Mouse (Mus musculus) layer of hippocampus, postnatal 25 days (tissue): ENCODE data around the gene Lbhd2. TPM values are rescaled to one million over a fixed set of nuclear protein-coding genes. Genes with fewer than 3 reads are reported as not detected.

Experiments used
- DNase-seq, 2 experiments: peaks; one replicate each; pipeline ENCODE4 v3.0.0; 2022; ENCODE audit warnings: mixed read lengths in 2 of 2, low spot score in 1 of 2; ENCODE audit errors: extremely low spot score in 1 of 2
- total RNA-seq, 2 experiments: library from RNA; stranded (reverse); gene quantifications; 2 replicates each; pipeline ENCODE4 v1.2.3; 2021

Lbhd2 gene
- total RNA-seq, 2 experiments from 2014 or later: 0.86 TPM; not detected in 1

GRCm38 (mm10) chr12:111401454-111402184, 5.0 kb upstream of the Lbhd2 start:
- DNase-seq: peak; percentile 67 to 81

GRCm38 (mm10) chr12:111404880-111405279, 1.7 kb upstream of the Lbhd2 start:
- DNase-seq: no peak

GRCm38 (mm10) chr12:111409583-111409982, 3.0 kb downstream of the Lbhd2 start:
- DNase-seq: no peak

- DNase-seq: no peak
Measured at GRCm38 (mm10) chr12:111411631-111412355, 5.2 kb downstream of the Lbhd2 start.

GRCm38 (mm10) chr12:111412581-111413284, 6.1 kb downstream of the Lbhd2 start:
- DNase-seq: no peak

- DNase-seq: peak; percentile 82 to 91
Measured at GRCm38 (mm10) chr12:111413300-111413699, 6.7 kb downstream of the Lbhd2 start.

- DNase-seq: no peak
Measured at GRCm38 (mm10) chr12:111416921-111417779, 10.5 kb downstream of the Lbhd2 start, which contains the start of gene Exoc3l4. TSS of gene Exoc3l4 (plus strand) at chr12:111417017.

- DNase-seq: no peak
Measured at GRCm38 (mm10) chr12:111419918-111420317, 13.3 kb downstream of the Lbhd2 start.

- no peak for DNase-seq
Measured at GRCm38 (mm10) chr12:111420946-111421709, 14.5 kb downstream of the Lbhd2 start.

GRCm38 (mm10) chr12:111422852-111423251, 16.2 kb downstream of the Lbhd2 start:
- no peak for DNase-seq

- no peak for DNase-seq
Measured at GRCm38 (mm10) chr12:111423570-111424129, 17.0 kb downstream of the Lbhd2 start.

- DNase-seq: no peak
Measured at GRCm38 (mm10) chr12:111424547-111424946, 17.9 kb downstream of the Lbhd2 start.

- DNase-seq: peak; percentile 73 to 90
Measured at GRCm38 (mm10) chr12:111425258-111425657, 18.6 kb downstream of the Lbhd2 start.

GRCm38 (mm10) chr12:111425789-111426460, 19.3 kb downstream of the Lbhd2 start:
- peak; percentile 96 to 100 for DNase-seq

GRCm38 (mm10) chr12:111427438-111428113, 21.0 kb downstream of the Lbhd2 start:
- DNase-seq: no peak

GRCm38 (mm10) chr12:111428364-111428763, 21.8 kb downstream of the Lbhd2 start:
- no peak for DNase-seq

- DNase-seq: no peak
Measured at GRCm38 (mm10) chr12:111428961-111429911, 22.6 kb downstream of the Lbhd2 start.
